Mouse (Mus musculus) heart, postnatal 0 days (tissue): ENCODE data around the gene Ssbp3.

Source experiments
- CTCF ChIP-seq: IDR thresholded peaks from 2 replicates; pipeline ENCODE4 v1.5.1; 2016; ENCODE audit warnings: antibody characterized with exemption, control low read depth, low read depth
- EP300 ChIP-seq: IDR thresholded peaks from 2 replicates; pipeline ENCODE4 v1.6.1; 2016; ENCODE audit warnings: antibody characterized with exemption, low read depth

GRCm38 (mm10) chr4:106976576-106976975 is 66.1 kb downstream of the Ssbp3 start:
- TF ChIP-seq CTCF (no peak), EP300 (no peak)
